Mouse (Mus musculus): Measurements from ENCODE around the gene Hnrnpf. TPM values are rescaled to one million over a fixed set of nuclear protein-coding genes. Genes with fewer than 3 reads are reported as not detected.

Gene Hnrnpf
- polyA plus RNA-seq, 1 experiment from 2014 or later = 388 TPM

GRCm38 (mm10) chr6:117905260-117905930, 5.3 kb downstream of the Hnrnpf start:
- H3K4me1 ChIP-seq (replicated peaks; ENCODE audit: control insufficient read depth, insufficient read depth) = 0 out of 2 replicates have a peak, but pooled peaks cover 3% of the 10 kb centered on the region
- peak overlapping the region; percentile 70 for H3K9ac ChIP-seq (ENCODE audit: low read length)
- DNase-seq (ENCODE audit: low spot score) = no peak
- peak overlapping the region; percentile 99 for H3K4me3 ChIP-seq (ENCODE audit: low read depth, low read length)
- 18% methylated on average over 4 of the region's 4 CpGs for WGBS
- no peaks in the 10 kb centered on the region for H3K27me3 ChIP-seq (ENCODE audit: control insufficient read depth, insufficient read depth, low read length)
- ATAC-seq (ENCODE audit: low FRiP score, low TSS enrichment) = no peak
- TF ChIP-seq EP300 (optimal IDR thresholded peaks at IDR 0.05) (no peak), CTCF (IDR thresholded peaks at IDR 0.05; ENCODE audit: low read depth) (no peak)
- no peaks in the 10 kb centered on the region for H3K9me3 ChIP-seq (ENCODE audit: control insufficient read depth, low read length)
- no peaks in the 10 kb centered on the region for H3K36me3 ChIP-seq (ENCODE audit: control insufficient read depth, insufficient read depth, low read length)
- H3K27ac ChIP-seq (replicated peaks) = peak overlapping the region; percentile 93
- H3K4me2 ChIP-seq (replicated peaks; ENCODE audit: low read depth) = peak overlapping the region; percentile 58

GRCm38 (mm10) chr6:117906015-117906531, 5.9 kb downstream of the Hnrnpf start:
- WGBS = 1% methylated on average over 25 of the region's 25 CpGs
- peak overlapping the region; percentile 70 for H3K9ac ChIP-seq (ENCODE audit: low read length)
- no peaks in the 10 kb centered on the region for H3K9me3 ChIP-seq (ENCODE audit: control insufficient read depth, low read length)
- no peaks in the 10 kb centered on the region for H3K36me3 ChIP-seq (ENCODE audit: control insufficient read depth, insufficient read depth, low read length)
- no peaks in the 10 kb centered on the region for H3K27me3 ChIP-seq (ENCODE audit: control insufficient read depth, insufficient read depth, low read length)
- H3K4me1 ChIP-seq (replicated peaks; ENCODE audit: control insufficient read depth, insufficient read depth) = 0 out of 2 replicates have a peak, but pooled peaks cover 3% of the 10 kb centered on the region
- peak overlapping the region; percentile 99 for H3K4me3 ChIP-seq (ENCODE audit: low read depth, low read length)
- DNase-seq (ENCODE audit: low spot score) (no peak), ATAC-seq (ENCODE audit: low FRiP score, low TSS enrichment) (no peak; the same call in 1 of the 2 replicates)
- H3K27ac ChIP-seq (replicated peaks) = peak overlapping the region; percentile 93
- H3K4me2 ChIP-seq (replicated peaks; ENCODE audit: low read depth) = peak overlapping the region; percentile 58
- TF ChIP-seq CTCF (IDR thresholded peaks at IDR 0.05; ENCODE audit: low read depth) = no peak
- no peak for TF ChIP-seq EP300 (optimal IDR thresholded peaks at IDR 0.05)

- H3K4me3 ChIP-seq (ENCODE audit: low read depth, low read length) = peak overlapping the region; percentile 99
- peak overlapping the region; percentile 99 for H3K9ac ChIP-seq (ENCODE audit: low read length)
- H3K9me3 ChIP-seq (ENCODE audit: control insufficient read depth, low read length) = no peaks in the 10 kb centered on the region
- H3K36me3 ChIP-seq (ENCODE audit: control insufficient read depth, insufficient read depth, low read length) = no peaks in the 10 kb centered on the region
- peak; percentile 99 for DNase-seq (ENCODE audit: low spot score)
- 0 out of 2 replicates have a peak, but pooled peaks cover 3% of the 10 kb centered on the region for H3K4me1 ChIP-seq (replicated peaks; ENCODE audit: control insufficient read depth, insufficient read depth)
- H3K4me2 ChIP-seq (replicated peaks; ENCODE audit: low read depth) = peak overlapping the region; percentile 76
- peak overlapping the region; percentile 100 for H3K27ac ChIP-seq (replicated peaks)
- no peaks in the 10 kb centered on the region for H3K27me3 ChIP-seq (ENCODE audit: control insufficient read depth, insufficient read depth, low read length)
- WGBS = under 1% methylated on average over 61 of the region's 68 CpGs
- ATAC-seq (ENCODE audit: low FRiP score, low TSS enrichment) = peak; percentile 96
- TF ChIP-seq EP300 (optimal IDR thresholded peaks at IDR 0.05) (no peak), CTCF (IDR thresholded peaks at IDR 0.05; ENCODE audit: low read depth) (peak; percentile 14; the same call in 1 of the 2 replicates)
Observed at GRCm38 (mm10) chr6:117906590-117907271, 6.6 kb downstream of the Hnrnpf start.

- H3K36me3 ChIP-seq (ENCODE audit: control insufficient read depth, insufficient read depth, low read length) = no peaks in the 10 kb centered on the region
- H3K9ac ChIP-seq (ENCODE audit: low read length) = peak overlapping the region; percentile 99
- peak overlapping the region; percentile 76 for H3K4me2 ChIP-seq (replicated peaks; ENCODE audit: low read depth)
- ATAC-seq (ENCODE audit: low FRiP score, low TSS enrichment) (peak; percentile 86), DNase-seq (ENCODE audit: low spot score) (peak; percentile 94)
- 0 out of 2 replicates have a peak, but pooled peaks cover 3% of the 10 kb centered on the region for H3K4me1 ChIP-seq (replicated peaks; ENCODE audit: control insufficient read depth, insufficient read depth)
- H3K9me3 ChIP-seq (ENCODE audit: control insufficient read depth, low read length) = no peaks in the 10 kb centered on the region
- under 1% methylated on average over 60 of the region's 77 CpGs for WGBS
- TF ChIP-seq CTCF (IDR thresholded peaks at IDR 0.05; ENCODE audit: low read depth) (peak; percentile 25; the same call in 1 of the 2 replicates), EP300 (optimal IDR thresholded peaks at IDR 0.05) (peak; percentile 56)
- peak overlapping the region; percentile 99 for H3K4me3 ChIP-seq (ENCODE audit: low read depth, low read length)
- peak overlapping the region; percentile 100 for H3K27ac ChIP-seq (replicated peaks)
- H3K27me3 ChIP-seq (ENCODE audit: control insufficient read depth, insufficient read depth, low read length) = no peaks in the 10 kb centered on the region
Observed at GRCm38 (mm10) chr6:117907301-117907978, 7.3 kb downstream of the Hnrnpf start.

- WGBS = under 1% methylated on average over 26 of the region's 26 CpGs
- Histone ChIP-seq H3K4me2 (replicated peaks; ENCODE audit: low read depth) (peak overlapping the region; percentile 76), H3K27ac (replicated peaks) (peak overlapping the region; percentile 100), H3K4me3 (ENCODE audit: low read depth, low read length) (peak overlapping the region; percentile 99), H3K36me3 (ENCODE audit: control insufficient read depth, insufficient read depth, low read length) (no peaks in the 10 kb centered on the region), H3K27me3 (ENCODE audit: control insufficient read depth, insufficient read depth, low read length) (no peaks in the 10 kb centered on the region), H3K4me1 (replicated peaks; ENCODE audit: control insufficient read depth, insufficient read depth) (0 out of 2 replicates have a peak, but pooled peaks cover 3% of the 10 kb centered on the region), H3K9ac (ENCODE audit: low read length) (peak overlapping the region; percentile 99), H3K9me3 (ENCODE audit: control insufficient read depth, low read length) (no peaks in the 10 kb centered on the region)
- ATAC-seq (ENCODE audit: low FRiP score, low TSS enrichment) (no peak), DNase-seq (ENCODE audit: low spot score) (no peak)
- no peak for TF ChIP-seq CTCF (IDR thresholded peaks at IDR 0.05; ENCODE audit: low read depth)
- TF ChIP-seq EP300 (optimal IDR thresholded peaks at IDR 0.05) = no peak
Observed at GRCm38 (mm10) chr6:117907979-117908355, 7.8 kb downstream of the Hnrnpf start.
